Mouse (Mus musculus): ENCODE measurements around the gene Poldip2. TPM values are rescaled to one million over a fixed set of nuclear protein-coding genes. Genes with fewer than 3 reads are reported as not detected.

Poldip2 gene
- polyA plus RNA-seq, 1 experiment = 81.6 TPM

- DNase-seq (ENCODE audit: low read depth) = no peak
These were observed 32.6 kb downstream of the Poldip2 start for GRCm38 (mm10) chr11:78544449-78545111.

DNA sequence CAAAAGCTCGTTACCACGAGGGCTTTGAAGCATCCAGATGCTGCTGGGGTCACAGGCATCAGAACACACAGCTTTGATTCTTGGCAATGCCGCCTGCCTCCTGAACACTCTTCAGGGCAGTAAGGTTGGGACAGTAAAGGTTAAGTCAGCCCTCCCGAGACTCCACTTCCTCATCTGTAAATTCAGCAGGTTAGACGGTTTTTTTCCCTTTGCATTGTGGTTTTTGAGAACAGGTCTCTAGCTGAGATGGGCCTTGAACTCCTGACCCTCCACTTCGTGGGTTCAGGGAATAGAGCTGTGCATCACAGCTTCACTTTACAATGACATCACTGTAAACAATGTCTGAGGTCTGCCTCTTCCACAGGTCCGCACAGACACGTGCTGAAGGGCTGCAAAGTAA lies 33.2 kb downstream of the Poldip2 start:
- DNase-seq (ENCODE audit: low read depth) = no peak

DNA sequence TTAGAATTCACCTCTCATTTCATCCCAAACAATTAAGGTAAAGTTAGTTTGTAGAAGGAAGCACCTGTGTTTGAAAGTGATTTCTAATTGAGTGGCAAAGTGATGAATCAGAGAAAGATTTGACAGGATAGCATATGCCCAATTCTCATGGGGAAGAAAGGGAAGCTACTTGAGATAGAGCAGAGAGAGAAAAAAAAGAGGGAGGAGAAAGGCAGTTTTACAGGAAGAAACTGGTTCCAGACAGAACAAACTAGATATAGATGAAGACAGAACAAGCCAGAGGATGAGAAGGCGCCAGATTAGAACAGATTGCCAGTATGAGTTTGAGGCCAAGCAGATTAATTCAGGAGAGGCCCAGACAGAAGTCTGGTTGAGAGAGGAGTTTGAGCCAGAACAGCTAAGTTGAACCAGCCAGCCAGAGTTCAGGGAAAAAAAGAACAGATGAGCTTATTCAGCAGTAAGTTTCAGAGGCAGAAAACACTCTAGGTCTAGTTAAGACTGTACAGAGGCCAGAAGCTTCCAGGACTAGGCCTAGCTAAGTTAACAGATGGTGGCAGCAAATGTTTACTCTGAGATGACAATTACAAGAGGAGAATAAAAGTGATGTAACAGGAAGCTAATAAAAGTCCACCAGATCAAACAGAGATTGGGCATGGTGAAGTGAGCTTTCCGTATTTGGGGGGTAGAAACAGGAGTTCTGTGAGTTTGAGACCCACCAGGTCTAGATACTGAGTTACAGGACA lies 35.9 kb downstream of the Poldip2 start:
- DNase-seq (ENCODE audit: low read depth) = no peak

- no peak for DNase-seq (ENCODE audit: low read depth)
These were observed 37.5 kb downstream of the Poldip2 start for GRCm38 (mm10) chr11:78549491-78549987.

DNA sequence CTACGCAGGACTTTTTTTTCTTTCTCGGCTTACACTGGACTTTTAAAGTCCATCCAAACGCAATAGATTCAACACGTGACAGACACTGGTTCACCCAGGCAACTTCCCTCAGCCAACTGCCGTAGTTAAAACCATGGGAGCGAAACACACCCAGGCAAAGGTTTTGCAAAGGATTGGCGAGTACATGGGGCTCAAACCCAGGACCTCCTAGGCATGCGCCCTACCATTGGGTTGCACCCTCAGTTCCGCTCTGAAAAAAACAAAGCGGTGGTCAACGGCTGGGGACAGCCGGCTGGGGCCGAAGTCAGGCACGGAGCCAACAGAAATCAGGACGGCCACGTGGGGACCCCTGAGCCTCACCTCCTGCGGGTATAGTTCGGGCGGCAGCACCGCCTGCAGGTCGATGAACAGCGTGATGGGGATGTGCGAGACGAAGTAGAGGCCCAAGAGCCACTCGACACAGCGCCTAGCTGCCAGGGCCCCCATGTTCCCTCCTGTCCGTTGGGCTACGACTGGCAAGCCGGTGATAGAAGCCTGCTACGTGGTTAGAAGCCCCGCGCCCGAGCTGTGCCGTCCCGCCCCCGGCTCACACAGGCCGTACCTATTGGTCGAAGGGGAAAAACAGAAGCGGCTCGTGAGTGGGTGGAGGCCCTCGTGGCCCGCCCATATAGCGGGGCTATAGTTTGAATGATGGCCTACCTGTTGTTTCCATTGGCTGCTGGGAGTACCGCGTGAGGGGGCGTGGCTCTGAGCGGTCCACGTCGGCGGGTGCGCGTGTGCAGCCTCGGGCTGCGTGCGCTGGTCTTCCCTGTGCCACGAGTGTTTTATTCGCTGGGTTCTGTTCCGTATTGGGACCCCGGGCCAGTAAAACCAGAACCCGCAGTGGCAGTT lies 38.4 kb downstream of the Poldip2 start, which contains the start of gene Tmem97:
TSS of gene Tmem97 (minus strand) at position 610 of the 891 bp plus-strand sequence.
- DNase-seq (ENCODE audit: low read depth) = no peak

DNA sequence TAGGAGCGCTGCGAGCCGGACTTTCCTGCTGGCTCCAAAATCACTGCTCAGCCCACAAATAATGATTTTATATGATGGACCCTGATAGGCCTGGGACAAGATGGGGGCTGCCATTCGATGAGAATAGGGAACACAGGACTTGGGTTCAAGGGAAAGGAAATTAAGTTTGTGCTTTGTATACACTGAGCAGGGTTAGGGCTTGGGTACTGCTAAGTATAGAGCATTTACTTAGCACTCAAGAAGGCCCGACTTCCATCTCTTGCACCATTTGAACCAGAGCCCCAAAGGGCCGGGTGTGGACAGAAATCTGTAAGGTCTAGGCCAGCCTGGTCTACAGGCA lies 39.0 kb downstream of the Poldip2 start:
- DNase-seq (ENCODE audit: low read depth) = no peak

DNA sequence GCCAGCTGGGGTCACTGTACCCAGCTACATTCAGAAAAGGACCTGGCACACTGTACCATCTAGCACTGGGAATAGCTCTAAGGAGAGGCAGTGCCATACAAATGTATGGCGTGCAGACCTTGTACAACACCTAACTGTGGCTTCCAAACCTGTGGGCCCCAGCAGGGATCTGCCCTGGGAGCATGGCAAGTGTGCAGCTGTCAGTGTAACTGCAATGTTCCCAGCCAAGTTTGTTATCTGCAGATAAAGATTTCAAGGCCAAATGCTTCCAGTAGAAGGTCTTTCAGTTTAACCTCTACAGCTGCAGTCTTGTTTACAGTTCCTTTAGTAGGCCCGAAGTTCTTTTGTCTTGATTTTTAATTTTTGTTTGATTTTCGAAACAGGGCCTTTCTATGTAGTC lies 43.6 kb downstream of the Poldip2 start:
- no peak for DNase-seq (ENCODE audit: low read depth)

DNA sequence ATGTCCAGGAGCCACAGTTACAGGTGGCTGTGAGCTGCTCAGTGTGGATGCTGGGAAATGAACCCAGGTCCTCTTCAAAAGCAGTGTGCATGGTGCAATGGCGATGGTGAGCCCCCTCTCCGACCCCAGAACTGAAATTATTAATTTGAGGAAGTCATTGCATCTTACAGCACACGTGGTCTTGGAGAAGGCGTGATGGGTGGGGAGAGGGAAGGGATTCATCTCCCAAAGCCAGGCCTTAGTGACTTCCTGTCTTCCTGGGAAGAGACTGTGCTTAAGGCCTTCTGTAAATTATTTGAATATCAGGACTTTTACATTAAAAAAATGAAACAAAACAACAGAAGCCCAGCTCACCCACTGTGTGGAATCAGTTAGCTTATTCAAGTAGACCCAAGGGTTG lies 44.1 kb downstream of the Poldip2 start:
- DNase-seq (ENCODE audit: low read depth) = no peak

GRCm38 (mm10) chr11:78557241-78557640 lies 45.2 kb downstream of the Poldip2 start:
- DNase-seq (ENCODE audit: low read depth) = no peak

- no peak for DNase-seq (ENCODE audit: low read depth)
These were observed 48.5 kb downstream of the Poldip2 start for GRCm38 (mm10) chr11:78560447-78560846.

GRCm38 (mm10) chr11:78566775-78567174 lies 54.8 kb downstream of the Poldip2 start:
- DNase-seq (ENCODE audit: low read depth) = no peak

GRCm38 (mm10) chr11:78567614-78568013 lies 55.6 kb downstream of the Poldip2 start:
- DNase-seq (ENCODE audit: low read depth) = no peak

DNA sequence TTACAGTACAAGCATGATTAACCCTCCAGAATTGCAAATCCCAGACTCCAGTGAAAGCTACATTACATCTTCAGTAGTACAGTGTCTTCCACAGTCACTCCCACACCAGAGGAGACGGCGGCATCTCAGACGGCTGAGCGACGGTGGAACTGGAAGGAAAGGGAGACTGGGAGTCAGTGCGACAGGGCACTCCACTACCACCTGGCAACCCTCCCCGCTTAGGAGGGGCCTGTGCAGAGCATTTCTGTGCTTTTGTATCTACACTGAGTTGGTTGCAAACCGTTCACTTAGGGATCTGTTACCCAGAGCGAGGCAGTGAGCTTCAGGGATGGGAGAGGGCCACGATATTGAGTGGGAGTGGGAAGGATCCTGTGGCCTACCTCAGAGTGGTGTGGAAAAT lies 56.8 kb downstream of the Poldip2 start:
- DNase-seq (ENCODE audit: low read depth) = no peak

DNA sequence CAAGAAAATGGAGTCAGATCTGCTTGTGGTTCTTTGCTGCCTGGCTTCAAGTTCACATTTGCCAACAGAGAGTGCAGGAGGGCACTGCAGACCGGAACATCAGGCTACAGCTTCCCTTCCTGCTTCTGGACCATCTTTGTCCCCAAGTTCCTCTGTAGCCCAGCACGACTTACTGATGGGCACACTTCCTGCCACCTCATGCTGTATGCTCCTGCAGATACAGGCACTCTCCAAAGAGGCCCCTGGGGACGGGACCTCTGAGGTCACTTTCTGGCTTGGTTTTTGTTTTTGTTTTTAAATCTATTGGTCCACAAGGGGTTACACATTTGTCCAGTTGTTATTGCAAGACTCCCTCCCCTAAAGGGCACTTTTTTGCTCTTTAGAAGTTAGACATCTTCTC lies 57.8 kb downstream of the Poldip2 start:
- no peak for DNase-seq (ENCODE audit: low read depth)

DNA sequence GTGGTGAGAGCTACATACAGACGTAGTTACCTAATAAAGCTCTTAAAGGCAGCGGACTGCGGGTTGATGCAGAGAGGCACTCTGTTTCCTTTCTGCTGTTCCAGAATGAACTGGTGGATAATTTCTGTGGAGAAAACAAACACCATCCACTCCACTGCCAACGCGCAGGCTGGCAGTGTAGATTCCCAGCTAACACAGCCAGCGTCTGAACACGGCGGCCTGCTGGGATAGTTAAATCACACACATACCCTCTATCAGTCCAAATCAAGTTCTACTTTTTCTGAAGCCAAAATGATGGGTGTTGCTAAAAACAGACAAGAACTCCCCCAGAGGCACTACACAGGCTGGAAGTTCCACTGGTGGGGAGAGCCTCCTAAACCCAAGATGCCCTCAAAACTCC lies 59.4 kb downstream of the Poldip2 start:
- no peak for DNase-seq (ENCODE audit: low read depth)

DNA sequence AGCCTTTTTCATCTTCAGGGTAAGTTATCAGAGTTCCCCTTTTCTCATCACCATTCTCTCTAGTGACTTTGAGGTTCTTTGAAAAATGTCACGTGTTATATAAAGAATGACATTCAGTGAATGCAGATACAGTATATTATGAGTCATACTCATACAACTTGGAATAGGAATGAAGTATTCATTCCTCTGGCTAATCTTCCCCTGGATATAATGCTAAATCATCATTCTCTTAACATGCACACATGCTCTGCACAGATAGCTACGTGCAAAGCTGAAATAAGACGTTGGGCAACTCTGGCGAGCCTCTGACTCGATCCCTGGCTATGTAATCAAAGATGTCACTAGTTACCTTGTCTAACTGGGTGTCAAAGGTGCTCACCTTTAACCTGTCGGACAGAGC lies 59.9 kb downstream of the Poldip2 start:
- no peak for DNase-seq (ENCODE audit: low read depth)

Other genes with a start within 250 kb of the Poldip2 start
- 0.13 and 0.20 TPM in 2 replicates for gene BC030499, start 221.4 kb upstream of the Poldip2 start, polyA plus RNA-seq (2012; rRNA removed)
- 1.2 and 1.4 TPM in 2 replicates for gene Spag5, start 210.7 kb upstream of the Poldip2 start, polyA plus RNA-seq (2012; rRNA removed)
- gene Aldoc, start 189.2 kb upstream of the Poldip2 start, polyA plus RNA-seq (2012; rRNA removed) = 34.4 and 59.8 TPM in 2 replicates
- 69.5 and 94.1 TPM in 2 replicates for gene Pigs, start 183.8 kb upstream of the Poldip2 start, polyA plus RNA-seq (2012; rRNA removed)
- gene Unc119, start 168.7 kb upstream of the Poldip2 start, polyA plus RNA-seq (2012; rRNA removed) = 84.3 and 193 TPM in 2 replicates
- gene Foxn1, start 125.6 kb upstream of the Poldip2 start, polyA plus RNA-seq (2012; rRNA removed) = not detected in 2 replicates
- gene Slc13a2, start 90.0 kb upstream of the Poldip2 start, polyA plus RNA-seq (2012; rRNA removed) = 8.7 and 12.2 TPM in 2 replicates
- 58.5 and 77.0 TPM in 2 replicates for gene Slc46a1, start 46.5 kb upstream of the Poldip2 start, polyA plus RNA-seq (2012; rRNA removed)
- 4.1 and 5.8 TPM in 2 replicates for gene Sarm1, start 14.4 kb upstream of the Poldip2 start, polyA plus RNA-seq (2012; rRNA removed)
- gene Vtn, start 13.1 kb upstream of the Poldip2 start, polyA plus RNA-seq (2012; rRNA removed) = 17.1 and 23.1 TPM in 2 replicates
- not detected in 2 replicates for gene Sebox, start 8.7 kb upstream of the Poldip2 start, polyA plus RNA-seq (2012; rRNA removed)
- 20.4 and 20.5 TPM in 2 replicates for gene Tmem199, start within 50 bp of the Poldip2 start, polyA plus RNA-seq (2012; rRNA removed)
- gene Tnfaip1, start 24.1 kb downstream of the Poldip2 start, polyA plus RNA-seq (2012; rRNA removed) = 42.1 and 46.2 TPM in 2 replicates
- gene Ift20, start 24.2 kb downstream of the Poldip2 start, polyA plus RNA-seq (2012; rRNA removed) = 98.4 and 124 TPM in 2 replicates
- 28.2 and 31.0 TPM in 2 replicates for gene Tmem97, start 38.6 kb downstream of the Poldip2 start, polyA plus RNA-seq (2012; rRNA removed)
- gene Nlk, start 185.2 kb downstream of the Poldip2 start, polyA plus RNA-seq (2012; rRNA removed) = 17.4 and 18.5 TPM in 2 replicates
- 39.0 and 44.3 TPM in 2 replicates for gene Ccnq, start 239.5 kb downstream of the Poldip2 start, polyA plus RNA-seq (2012; rRNA removed)

Data from gonadal fat pad, adult 2 months (tissue).